Mouse (Mus musculus): ENCODE results near the gene Timm8b.

The Timm8b gene

GRCm38 (mm10) chr9:50603189-50603997 is at the start of gene Timm8b, which contains the start of gene Sdhd:
Gene Timm8b, plus strand, starts transcription at chr9:50603910.
Gene Sdhd, minus strand, starts transcription at chr9:50603812.
- DNase-seq (ENCODE audit: low read depth, low spot score): peak; percentile 96

GRCm38 (mm10) chr9:50554241-50555093 is 49.2 kb upstream of the Timm8b start, which contains the start of gene Il18:
Gene Il18, plus strand, starts transcription at chr9:50554827.
- DNase-seq (ENCODE audit: low read depth, low spot score): peak; percentile 72

GRCm38 (mm10) chr9:50555094-50555446 is 48.6 kb upstream of the Timm8b start, which contains the start of gene Bco2:
Gene Bco2, minus strand, starts transcription at chr9:50555181.
- no peak for DNase-seq (ENCODE audit: low read depth, low spot score)

GRCm38 (mm10) chr9:50561145-50561917 is 42.4 kb upstream of the Timm8b start, which contains the start of gene Tex12:
Gene Tex12, minus strand, starts transcription at chr9:50561325.
- DNase-seq (ENCODE audit: low read depth, low spot score): no peak

- DNase-seq (ENCODE audit: low read depth, low spot score): no peak
Measured at GRCm38 (mm10) chr9:50561918-50562360, 41.8 kb upstream of the Timm8b start.

GRCm38 (mm10) chr9:50565173-50565572 is 38.5 kb upstream of the Timm8b start:
- peak; percentile 84 for DNase-seq (ENCODE audit: low read depth, low spot score)

GRCm38 (mm10) chr9:50565940-50566339 is 37.8 kb upstream of the Timm8b start:
- DNase-seq (ENCODE audit: low read depth, low spot score): no peak

GRCm38 (mm10) chr9:50567372-50567771 is 36.3 kb upstream of the Timm8b start:
- DNase-seq (ENCODE audit: low read depth, low spot score): no peak

- peak; percentile 50 for DNase-seq (ENCODE audit: low read depth, low spot score)
Measured at GRCm38 (mm10) chr9:50567881-50568280, 35.8 kb upstream of the Timm8b start.

- DNase-seq (ENCODE audit: low read depth, low spot score): peak; percentile 85
Measured at GRCm38 (mm10) chr9:50569599-50570525, 33.8 kb upstream of the Timm8b start.

GRCm38 (mm10) chr9:50580370-50580769 is 23.3 kb upstream of the Timm8b start:
- DNase-seq (ENCODE audit: low read depth, low spot score): no peak

GRCm38 (mm10) chr9:50585145-50585818 is 18.4 kb upstream of the Timm8b start:
- no peak for DNase-seq (ENCODE audit: low read depth, low spot score)

- no peak for DNase-seq (ENCODE audit: low read depth, low spot score)
Measured at GRCm38 (mm10) chr9:50586955-50587354, 16.8 kb upstream of the Timm8b start.

- DNase-seq (ENCODE audit: low read depth, low spot score): peak; percentile 77
Measured at GRCm38 (mm10) chr9:50590856-50591518, 12.7 kb upstream of the Timm8b start.

GRCm38 (mm10) chr9:50592955-50593354 is 10.8 kb upstream of the Timm8b start:
- DNase-seq (ENCODE audit: low read depth, low spot score): no peak

GRCm38 (mm10) chr9:50593544-50593943 is 10.2 kb upstream of the Timm8b start:
- peak; percentile 60 for DNase-seq (ENCODE audit: low read depth, low spot score)

GRCm38 (mm10) chr9:50594794-50595417 is 8.8 kb upstream of the Timm8b start:
- DNase-seq (ENCODE audit: low read depth, low spot score): no peak

GRCm38 (mm10) chr9:50596973-50597372 is 6.7 kb upstream of the Timm8b start:
- DNase-seq (ENCODE audit: low read depth, low spot score): no peak

- no peak for DNase-seq (ENCODE audit: low read depth, low spot score)
Measured at GRCm38 (mm10) chr9:50601536-50601935, 2.2 kb upstream of the Timm8b start.
